Mouse (Mus musculus): Measurements from ENCODE around the gene Evpl. TPM values are rescaled to one million over a fixed set of nuclear protein-coding genes. Genes with fewer than 3 reads are reported as not detected.

Gene Evpl
- polyA plus RNA-seq, 1 experiment from 2014 or later, result 0.76 TPM

GRCm38 (mm10) chr11:116250898-116251297, 13.0 kb upstream of the Evpl start:
- Histone ChIP-seq H3K9me3 (no peaks in the 10 kb centered on the region), H3K27me3 (replicated peaks) (no peaks in the 10 kb centered on the region), H3K4me3 (no peak overlapping the region), H3K27ac (no peak overlapping the region), H3K4me2 (replicated peaks) (no peak overlapping the region), H3K4me1 (no peaks in the 10 kb centered on the region), H3K9ac (no peak overlapping the region), H3K36me3 (peaks cover 96% of the 10 kb centered on the region)
- no peak for ATAC-seq (ENCODE audit: low FRiP score, low read depth)
- WGBS, result 94% methylated on average over 8 of the region's 8 CpGs

GRCm38 (mm10) chr11:116247502-116248222, 9.8 kb upstream of the Evpl start:
- Histone ChIP-seq H3K27me3 (replicated peaks) (no peaks in the 10 kb centered on the region), H3K4me3 (no peak overlapping the region), H3K9ac (no peak overlapping the region), H3K4me1 (no peaks in the 10 kb centered on the region), H3K27ac (no peak overlapping the region), H3K9me3 (no peaks in the 10 kb centered on the region), H3K36me3 (peaks cover 94% of the 10 kb centered on the region), H3K4me2 (replicated peaks) (no peak overlapping the region)
- WGBS, result 82% methylated on average over 14 of the region's 14 CpGs
- no peak for ATAC-seq (ENCODE audit: low FRiP score, low read depth)

GRCm38 (mm10) chr11:116245616-116246015, 7.7 kb upstream of the Evpl start:
- no peak overlapping the region for H3K4me3 ChIP-seq
- no peaks in the 10 kb centered on the region for H3K27me3 ChIP-seq (replicated peaks)
- ATAC-seq (ENCODE audit: low FRiP score, low read depth), result no peak
- no peak overlapping the region for H3K27ac ChIP-seq
- H3K4me1 ChIP-seq, result peaks cover 9% of the 10 kb centered on the region
- H3K9ac ChIP-seq, result no peak overlapping the region
- H3K9me3 ChIP-seq, result no peaks in the 10 kb centered on the region
- no peak overlapping the region for H3K4me2 ChIP-seq (replicated peaks)
- H3K36me3 ChIP-seq, result peaks cover 74% of the 10 kb centered on the region
- 78% methylated on average over 6 of the region's 6 CpGs for WGBS

- WGBS, result 89% methylated on average over 8 of the region's 8 CpGs
- Histone ChIP-seq H3K4me3 (no peak overlapping the region), H3K4me1 (peaks cover 13% of the 10 kb centered on the region), H3K9me3 (no peaks in the 10 kb centered on the region), H3K9ac (no peak overlapping the region), H3K4me2 (replicated peaks) (no peak overlapping the region), H3K36me3 (peaks cover 63% of the 10 kb centered on the region), H3K27ac (no peak overlapping the region), H3K27me3 (replicated peaks) (no peaks in the 10 kb centered on the region)
- no peak for ATAC-seq (ENCODE audit: low FRiP score, low read depth)
Observed at GRCm38 (mm10) chr11:116244580-116244979, 6.7 kb upstream of the Evpl start.

GRCm38 (mm10) chr11:116241744-116242235, 3.9 kb upstream of the Evpl start:
- H3K9ac ChIP-seq, result no peak overlapping the region; the same call in 1 of the 2 replicates

GRCm38 (mm10) chr11:116239797-116240196, 1.9 kb upstream of the Evpl start:
- Histone ChIP-seq H3K27ac (no peak overlapping the region), H3K9me3 (no peaks in the 10 kb centered on the region), H3K9ac (no peak overlapping the region), H3K4me3 (no peak overlapping the region), H3K36me3 (peaks cover 16% of the 10 kb centered on the region), H3K27me3 (replicated peaks) (peaks cover 19% of the 10 kb centered on the region), H3K4me2 (replicated peaks) (no peak overlapping the region), H3K4me1 (peaks cover 17% of the 10 kb centered on the region)
- 6% methylated on average over 7 of the region's 7 CpGs for WGBS
- no peak for ATAC-seq (ENCODE audit: low FRiP score, low read depth)

More at GRCm38 (mm10) chr11:116241744-116242235, 3.9 kb upstream of the Evpl start:
- Histone ChIP-seq H3K27me3 (replicated peaks) (peaks cover 19% of the 10 kb centered on the region), H3K36me3 (peaks cover 36% of the 10 kb centered on the region), H3K27ac (no peak overlapping the region; the same call in 1 of the 2 replicates), H3K9me3 (no peaks in the 10 kb centered on the region), H3K4me3 (no peak overlapping the region), H3K4me2 (replicated peaks) (no peak overlapping the region), H3K4me1 (peaks cover 17% of the 10 kb centered on the region)
- WGBS, result 12% methylated on average over 12 of the region's 12 CpGs
- no peak for ATAC-seq (ENCODE audit: low FRiP score, low read depth)

GRCm38 (mm10) chr11:116234901-116235300, 3.0 kb downstream of the Evpl start:
- Histone ChIP-seq H3K36me3 (no peaks in the 10 kb centered on the region), H3K4me3 (no peak overlapping the region), H3K27ac (no peak overlapping the region), H3K4me2 (replicated peaks) (no peak overlapping the region), H3K4me1 (peaks cover 7% of the 10 kb centered on the region), H3K9ac (no peak overlapping the region), H3K9me3 (no peaks in the 10 kb centered on the region), H3K27me3 (replicated peaks) (peaks cover 31% of the 10 kb centered on the region)
- ATAC-seq (ENCODE audit: low FRiP score, low read depth), result no peak
- WGBS, result 92% methylated on average over 8 of the region's 8 CpGs

- H3K9ac ChIP-seq, result 0 out of 2 replicates have a peak overlapping the region, but pooled peaks have one; percentile 17
- H3K27ac ChIP-seq, result no peak overlapping the region
- no peaks in the 10 kb centered on the region for H3K36me3 ChIP-seq
- WGBS, result 25% methylated on average over 17 of the region's 17 CpGs
- no peak overlapping the region for H3K4me3 ChIP-seq
- ATAC-seq (ENCODE audit: low FRiP score, low read depth), result no peak
- H3K4me1 ChIP-seq, result no peaks in the 10 kb centered on the region
- peaks cover 24% of the 10 kb centered on the region for H3K27me3 ChIP-seq (replicated peaks)
- peak overlapping the region; percentile 16; the same call in 1 of the 2 replicates for H3K4me2 ChIP-seq (replicated peaks)
- no peaks in the 10 kb centered on the region for H3K9me3 ChIP-seq
Observed at GRCm38 (mm10) chr11:116232427-116232826, 5.5 kb downstream of the Evpl start.

- peaks cover 33% of the 10 kb centered on the region for H3K27me3 ChIP-seq (replicated peaks)
- no peak overlapping the region for H3K4me3 ChIP-seq
- H3K9ac ChIP-seq, result no peak overlapping the region
- no peaks in the 10 kb centered on the region for H3K9me3 ChIP-seq
- no peak overlapping the region for H3K4me2 ChIP-seq (replicated peaks)
- H3K4me1 ChIP-seq, result no peaks in the 10 kb centered on the region
- no peak overlapping the region for H3K27ac ChIP-seq
- ATAC-seq (ENCODE audit: low FRiP score, low read depth), result no peak
- H3K36me3 ChIP-seq, result no peaks in the 10 kb centered on the region
- 77% methylated on average over 4 of the region's 4 CpGs for WGBS
Observed at GRCm38 (mm10) chr11:116228699-116229098, 9.2 kb downstream of the Evpl start.

GRCm38 (mm10) chr11:116226414-116226813, 11.5 kb downstream of the Evpl start:
- Histone ChIP-seq H3K27me3 (replicated peaks) (peaks cover 47% of the 10 kb centered on the region), H3K4me1 (peaks cover 11% of the 10 kb centered on the region), H3K4me3 (no peak overlapping the region), H3K9ac (no peak overlapping the region), H3K4me2 (replicated peaks) (no peak overlapping the region), H3K36me3 (no peaks in the 10 kb centered on the region), H3K9me3 (no peaks in the 10 kb centered on the region; the same call in 1 of the 2 replicates), H3K27ac (no peak overlapping the region)
- no peak for ATAC-seq (ENCODE audit: low FRiP score, low read depth)
- WGBS, result 3% methylated on average over 2 of the region's 2 CpGs

- Histone ChIP-seq H3K36me3 (no peaks in the 10 kb centered on the region), H3K4me1 (peaks cover 25% of the 10 kb centered on the region), H3K27ac (no peak overlapping the region), H3K27me3 (replicated peaks) (peaks cover 52% of the 10 kb centered on the region), H3K4me3 (peak overlapping the region; percentile 26), H3K9me3 (no peaks in the 10 kb centered on the region; the same call in 1 of the 2 replicates), H3K9ac (0 out of 2 replicates have a peak overlapping the region, but pooled peaks have one; percentile 38), H3K4me2 (replicated peaks) (peak overlapping the region; percentile 57)
- WGBS, result 14% methylated on average over 23 of the region's 23 CpGs
- no peak for ATAC-seq (ENCODE audit: low FRiP score, low read depth)
Observed at GRCm38 (mm10) chr11:116222740-116223059, 15.2 kb downstream of the Evpl start.

GRCm38 (mm10) chr11:116221931-116222739, 15.7 kb downstream of the Evpl start:
- Histone ChIP-seq H3K27ac (no peak overlapping the region), H3K4me2 (replicated peaks) (peak overlapping the region; percentile 57), H3K9ac (0 out of 2 replicates have a peak overlapping the region, but pooled peaks have one; percentile 38), H3K4me3 (peak overlapping the region; percentile 26), H3K27me3 (replicated peaks) (peaks cover 52% of the 10 kb centered on the region), H3K36me3 (no peaks in the 10 kb centered on the region), H3K9me3 (no peaks in the 10 kb centered on the region; the same call in 1 of the 2 replicates), H3K4me1 (peaks cover 25% of the 10 kb centered on the region)
- 13% methylated on average over 53 of the region's 53 CpGs for WGBS
- ATAC-seq (ENCODE audit: low FRiP score, low read depth), result no peak

Data from neural tube, embryonic 12.5 days (tissue).